Mouse (Mus musculus) brain, embryonic 14.5 days (tissue): ENCODE measurements at regions not wholly inside any gene's neighbourhood (a gene's known extent, or its start where the extent isn't known, plus 50 kb on each side); places are given as distances from the start of the nearest gene placed in this dataset.

ENCODE experiments used
- CTCF ChIP-seq: fragments of 200-500 bp; IDR thresholded peaks from 2 replicates; pipeline ENCODE4 v1.5.1; 2012; ENCODE audit warnings: inconsistent platforms, mild to moderate bottlenecking, moderate library complexity, borderline replicate concordance; ENCODE audit not compliant: insufficient read depth, insufficient read length; ENCODE audit errors: extremely low read depth
- POLR2A ChIP-seq: fragments of 200-500 bp; IDR thresholded peaks from 2 replicates; pipeline ENCODE4 v1.6.1; 2012; ENCODE audit warnings: mild to moderate bottlenecking, inconsistent platforms, borderline replicate concordance; ENCODE audit not compliant: poor library complexity, insufficient read depth, insufficient read length, severe bottlenecking; ENCODE audit errors: extremely low read depth

- no peak for TF ChIP-seq CTCF
- TF ChIP-seq POLR2A, result no peak
These were observed 210.5 kb upstream of the Fggy start for GRCm38 (mm10) chr4:95346722-95347197.
